Mouse (Mus musculus) embryonic facial prominence, embryonic 12.5 days (tissue): ENCODE results near the gene Cnnm2. TPM values are rescaled to one million over a fixed set of nuclear protein-coding genes. Genes with fewer than 3 reads are reported as not detected.

Experiments
- ATAC-seq: fragments of 200-750 bp; cut with Nextera tagmentation; 2 replicates; pipeline ENCODE4 v1.8.0; 2017; ENCODE audit not compliant: insufficient number of reproducible peaks, insufficient read depth, low FRiP score, low TSS enrichment
- H3K27ac ChIP-seq: fragments of 300-500 bp; sonication (generic); 2 replicates; pipeline ENCODE4 v1.5.1; 2016; ENCODE audit warnings: mild to moderate bottlenecking
- H3K27me3 ChIP-seq: fragments of 300-500 bp; sonication (generic); 2 replicates; pipeline ENCODE4 v1.6.1; 2016; ENCODE audit warnings: mild to moderate bottlenecking, moderate library complexity
- H3K36me3 ChIP-seq: fragments of 300-500 bp; sonication (generic); 2 replicates; pipeline ENCODE4 v1.6.1; 2016; ENCODE audit warnings: mild to moderate bottlenecking
- H3K4me1 ChIP-seq: fragments of 300-500 bp; sonication (generic); 2 replicates; pipeline ENCODE4 v1.6.1; 2016
- H3K4me2 ChIP-seq: fragments of 300-500 bp; sonication (generic); replicated peaks from 2 replicates; pipeline ENCODE4 v1.6.1; 2016; ENCODE audit warnings: mild to moderate bottlenecking, moderate library complexity
- H3K4me3 ChIP-seq: fragments of 300-500 bp; sonication (generic); 2 replicates; pipeline ENCODE4 v1.5.1; 2016; ENCODE audit warnings: mild to moderate bottlenecking
- H3K9ac ChIP-seq: fragments of 300-500 bp; sonication (generic); 2 replicates; pipeline ENCODE4 v1.6.1; 2016; ENCODE audit warnings: mild to moderate bottlenecking, moderate library complexity
- H3K9me3 ChIP-seq: fragments of 300-500 bp; sonication (generic); 2 replicates; pipeline ENCODE4 v1.6.1; 2016; ENCODE audit warnings: mild to moderate bottlenecking, moderate library complexity
- WGBS: fragments of 180-500 bp; shearing (Covaris S2); methylation state at CpG from one replicate; pipeline ENCODE4 v1.1.7; 2016; 5-methylcytosine and 5-hydroxymethylcytosine counted together
- polyA plus RNA-seq: library from polyadenylated mRNA; unstranded; fragments of >200 nt; fragmentation: Nextera tagmentation; extraction: Ambion mirVana; gene quantifications from 2 replicates; pipeline ENCODE4 v1.2.1, GENCODE M21; 2016

The Cnnm2 gene
- polyA plus RNA-seq, 1 experiment from 2014 or later = 5.4 TPM

DNA sequence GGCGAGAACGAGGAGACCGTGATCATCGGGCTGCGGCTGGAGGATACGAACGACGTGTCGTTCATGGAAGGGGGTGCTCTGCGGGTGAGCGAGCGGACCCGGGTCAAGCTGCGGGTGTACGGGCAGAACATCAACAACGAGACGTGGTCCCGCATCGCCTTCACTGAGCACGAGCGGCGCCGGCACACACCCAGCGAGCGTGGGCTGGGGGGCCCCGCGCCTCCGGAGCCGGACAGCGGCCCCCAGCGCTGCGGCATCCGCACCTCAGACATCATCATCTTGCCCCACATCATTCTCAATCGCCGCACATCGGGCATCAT lies 535 bp downstream of the Cnnm2 start:
- WGBS = under 1% methylated on average over 36 of the region's 36 CpGs
- ATAC-seq = no peak
- Histone ChIP-seq H3K9me3 (no peaks in the 10 kb centered on the region), H3K36me3 (no peaks in the 10 kb centered on the region), H3K4me1 (peaks cover 12% of the 10 kb centered on the region), H3K27me3 (peaks cover 16% of the 10 kb centered on the region), H3K9ac (peak overlapping the region; percentile 71), H3K4me3 (peak overlapping the region; percentile 79), H3K4me2 (peak overlapping the region; percentile 96), H3K27ac (peak overlapping the region; percentile 70; the same call in 1 of the 2 replicates)

DNA sequence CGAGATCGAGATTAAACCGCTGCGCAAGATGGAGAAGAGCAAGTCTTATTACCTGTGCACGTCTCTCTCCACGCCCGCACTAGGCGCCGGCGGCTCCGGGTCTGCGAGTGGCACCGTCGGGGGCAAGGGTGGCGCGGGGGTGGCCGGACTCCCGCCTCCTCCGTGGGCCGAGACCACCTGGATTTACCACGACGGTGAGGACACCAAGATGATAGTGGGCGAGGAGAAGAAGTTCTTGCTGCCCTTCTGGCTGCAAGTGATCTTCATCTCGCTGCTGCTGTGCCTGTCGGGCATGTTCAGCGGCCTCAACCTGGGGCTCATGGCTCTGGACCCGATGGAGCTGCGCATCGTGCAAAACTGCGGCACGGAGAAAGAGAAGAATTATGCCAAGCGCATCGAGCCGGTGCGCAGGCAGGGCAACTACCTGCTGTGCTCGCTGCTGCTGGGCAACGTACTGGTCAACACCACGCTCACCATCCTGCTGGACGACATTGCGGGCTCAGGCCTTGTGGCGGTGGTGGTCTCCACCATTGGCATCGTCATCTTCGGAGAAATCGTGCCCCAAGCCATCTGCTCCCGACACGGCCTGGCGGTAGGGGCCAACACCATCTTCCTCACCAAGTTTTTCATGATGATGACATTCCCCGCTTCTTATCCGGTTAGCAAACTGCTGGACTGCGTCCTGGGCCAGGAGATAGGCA lies 1.0 kb downstream of the Cnnm2 start:
- Histone ChIP-seq H3K4me1 (peaks cover 12% of the 10 kb centered on the region), H3K4me2 (peak overlapping the region; percentile 96), H3K27ac (no peak overlapping the region), H3K36me3 (no peaks in the 10 kb centered on the region), H3K4me3 (peak overlapping the region; percentile 79), H3K9ac (peak overlapping the region; percentile 71), H3K27me3 (peaks cover 16% of the 10 kb centered on the region), H3K9me3 (no peaks in the 10 kb centered on the region)
- WGBS = under 1% methylated on average over 50 of the region's 50 CpGs
- no peak for ATAC-seq

DNA sequence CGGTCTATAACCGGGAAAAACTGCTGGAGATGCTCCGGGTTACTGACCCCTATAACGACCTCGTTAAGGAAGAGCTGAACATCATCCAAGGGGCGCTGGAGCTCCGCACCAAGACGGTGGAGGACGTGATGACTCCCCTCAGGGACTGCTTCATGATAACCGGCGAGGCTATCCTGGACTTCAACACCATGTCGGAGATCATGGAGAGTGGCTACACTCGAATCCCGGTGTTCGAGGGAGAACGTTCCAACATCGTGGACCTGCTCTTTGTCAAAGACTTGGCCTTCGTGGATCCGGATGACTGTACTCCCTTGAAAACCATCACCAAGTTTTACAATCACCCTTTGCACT lies 1.6 kb downstream of the Cnnm2 start:
- peak overlapping the region; percentile 79 for H3K4me3 ChIP-seq
- H3K27me3 ChIP-seq = peaks cover 16% of the 10 kb centered on the region
- WGBS = 2% methylated on average over 19 of the region's 19 CpGs
- H3K27ac ChIP-seq = no peak overlapping the region
- peaks cover 12% of the 10 kb centered on the region for H3K4me1 ChIP-seq
- H3K9me3 ChIP-seq = no peaks in the 10 kb centered on the region
- H3K4me2 ChIP-seq = peak overlapping the region; percentile 96
- ATAC-seq = no peak
- H3K9ac ChIP-seq = 0 out of 2 replicates have a peak overlapping the region, but pooled peaks have one; percentile 71
- H3K36me3 ChIP-seq = no peaks in the 10 kb centered on the region

DNA sequence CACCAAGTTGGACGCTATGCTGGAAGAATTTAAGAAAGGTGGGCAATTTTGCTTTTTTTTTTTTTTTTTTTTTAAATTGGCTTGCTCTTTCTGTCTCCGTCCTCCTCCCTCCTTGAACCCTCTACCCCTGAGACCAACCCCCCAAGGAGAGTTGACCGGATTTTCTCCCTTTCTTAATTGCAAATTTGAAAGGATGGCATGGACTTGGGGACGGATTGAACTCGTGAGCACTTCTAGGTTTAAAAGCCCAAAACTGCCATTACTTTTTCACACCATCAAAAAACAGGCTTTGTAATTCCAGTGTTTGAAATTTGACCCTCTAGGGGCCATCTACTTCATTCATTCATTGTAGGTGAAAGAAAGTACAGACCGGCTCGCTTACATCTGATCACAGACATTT lies 2.0 kb downstream of the Cnnm2 start:
- WGBS = 11% methylated on average over 7 of the region's 7 CpGs
- no peak for ATAC-seq
- Histone ChIP-seq H3K27me3 (peaks cover 16% of the 10 kb centered on the region), H3K4me2 (peak overlapping the region; percentile 96), H3K9ac (no peak overlapping the region), H3K4me1 (peaks cover 12% of the 10 kb centered on the region), H3K36me3 (no peaks in the 10 kb centered on the region), H3K9me3 (no peaks in the 10 kb centered on the region), H3K4me3 (peak overlapping the region; percentile 79), H3K27ac (no peak overlapping the region)

DNA sequence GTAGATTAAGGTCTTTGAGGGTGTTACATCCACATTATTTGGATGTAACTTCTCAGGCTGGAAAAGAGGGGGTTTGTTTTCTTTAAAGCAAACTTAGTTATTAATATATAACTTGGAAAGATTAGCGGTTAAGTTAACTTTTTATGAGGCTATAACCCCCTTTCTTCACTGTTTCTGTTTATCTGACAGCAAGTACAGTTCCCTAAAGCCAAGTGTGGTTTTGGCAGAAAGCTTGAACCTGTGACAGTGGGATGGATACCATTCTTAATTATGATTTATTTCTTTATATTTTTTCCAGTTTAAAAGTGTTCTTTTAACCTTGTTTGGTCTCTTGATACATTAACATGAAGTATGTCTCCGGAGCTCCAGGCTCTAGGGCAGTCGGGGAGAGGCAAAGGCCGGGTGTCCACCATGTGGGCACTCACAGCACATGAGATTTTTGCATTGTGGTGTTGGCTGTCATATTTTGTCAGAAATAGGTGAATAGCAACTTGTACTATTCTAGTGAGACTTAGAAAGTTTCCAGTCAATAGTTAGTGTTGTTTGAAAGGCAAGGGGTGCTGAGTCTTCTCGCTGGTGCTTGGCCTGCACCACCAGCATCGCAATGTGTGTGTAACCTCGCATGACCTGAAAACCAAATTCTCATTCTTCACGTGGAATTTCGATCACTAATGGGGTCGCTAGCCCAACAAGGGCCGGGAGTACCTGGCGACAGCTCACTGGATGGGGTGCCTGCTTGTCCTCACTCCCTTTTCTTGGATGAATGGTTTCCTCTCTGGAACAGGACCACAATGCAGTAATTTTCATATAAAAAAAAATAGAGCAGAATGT lies 2.8 kb downstream of the Cnnm2 start:
- Histone ChIP-seq H3K9me3 (no peaks in the 10 kb centered on the region), H3K9ac (no peak overlapping the region), H3K4me1 (peaks cover 12% of the 10 kb centered on the region), H3K4me3 (no peak overlapping the region), H3K36me3 (no peaks in the 10 kb centered on the region), H3K27me3 (peaks cover 16% of the 10 kb centered on the region), H3K4me2 (peak overlapping the region; percentile 96), H3K27ac (no peak overlapping the region)
- no peak for ATAC-seq
- 60% methylated on average over 12 of the region's 12 CpGs for WGBS

DNA sequence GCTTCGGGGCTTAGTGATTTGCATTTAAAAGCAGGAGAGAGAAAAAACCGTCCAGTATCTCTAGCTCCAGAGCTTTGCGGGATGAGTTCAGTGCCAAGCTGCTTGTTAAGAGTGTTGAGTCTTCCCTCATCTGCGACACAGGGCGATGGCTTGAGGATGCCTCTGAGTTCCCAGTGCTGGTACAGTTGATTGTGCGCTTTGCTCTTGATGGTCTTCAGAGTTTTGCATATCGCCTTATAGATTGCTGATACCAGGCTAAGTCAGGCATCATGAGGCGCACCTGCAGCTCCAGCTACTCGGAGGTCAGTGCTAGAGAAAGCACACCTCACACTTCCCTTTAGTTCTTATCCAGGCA lies 3.3 kb downstream of the Cnnm2 start:
- peak overlapping the region; percentile 96; the same call in 1 of the 2 replicates for H3K4me2 ChIP-seq
- peaks cover 16% of the 10 kb centered on the region for H3K27me3 ChIP-seq
- 69% methylated on average over 9 of the region's 9 CpGs for WGBS
- no peak for ATAC-seq
- H3K4me1 ChIP-seq = peaks cover 12% of the 10 kb centered on the region
- H3K36me3 ChIP-seq = no peaks in the 10 kb centered on the region
- H3K4me3 ChIP-seq = no peak overlapping the region
- no peak overlapping the region for H3K27ac ChIP-seq
- no peaks in the 10 kb centered on the region for H3K9me3 ChIP-seq
- no peak overlapping the region for H3K9ac ChIP-seq

DNA sequence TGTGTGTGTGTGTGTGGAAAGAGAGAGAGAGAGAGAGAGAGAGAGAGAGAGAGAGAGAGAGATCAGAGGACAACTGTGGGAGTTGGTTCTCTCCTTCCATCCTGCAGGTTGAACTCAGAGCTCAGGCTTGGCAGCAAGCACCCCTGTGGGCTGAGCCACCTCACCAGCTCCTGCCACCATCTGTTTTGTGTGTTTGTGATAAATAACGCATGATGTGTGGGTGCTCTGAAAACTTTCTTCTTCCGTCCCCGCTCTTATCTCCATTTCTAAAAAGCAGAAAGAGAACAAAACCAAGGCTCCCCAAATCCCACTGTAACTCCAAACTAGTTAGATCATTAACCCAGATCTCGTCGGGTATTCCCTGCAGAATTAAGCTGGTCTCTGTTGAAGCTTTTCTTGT lies 4.7 kb downstream of the Cnnm2 start:
- no peaks in the 10 kb centered on the region for H3K36me3 ChIP-seq
- ATAC-seq = no peak
- peaks cover 15% of the 10 kb centered on the region for H3K4me1 ChIP-seq
- no peak overlapping the region for H3K27ac ChIP-seq
- WGBS = 70% methylated on average over 5 of the region's 5 CpGs
- no peak overlapping the region for H3K4me3 ChIP-seq
- no peak overlapping the region for H3K4me2 ChIP-seq
- H3K27me3 ChIP-seq = peaks cover 16% of the 10 kb centered on the region
- H3K9me3 ChIP-seq = no peaks in the 10 kb centered on the region
- no peak overlapping the region for H3K9ac ChIP-seq

DNA sequence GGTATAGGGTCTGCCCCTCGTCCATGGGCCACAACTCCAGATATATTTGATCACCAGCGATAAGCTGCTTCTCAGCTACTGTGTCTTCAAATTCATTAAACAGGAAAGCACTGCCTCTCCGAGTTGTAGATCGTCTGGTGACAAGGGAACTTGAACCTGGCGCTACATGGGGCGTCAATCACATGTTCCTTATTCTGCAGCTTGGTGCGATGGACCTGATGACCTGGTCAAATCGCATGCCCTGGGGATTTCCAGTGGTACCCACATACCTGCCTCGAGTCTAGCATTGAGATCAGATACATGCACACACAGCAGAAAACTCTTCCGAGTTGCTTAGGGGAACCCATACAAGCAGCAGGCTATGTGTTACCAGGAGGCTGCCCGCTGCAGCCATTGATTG lies 8.4 kb downstream of the Cnnm2 start:
- 85% methylated on average over 11 of the region's 11 CpGs for WGBS
- no peak overlapping the region for H3K4me3 ChIP-seq
- no peak for ATAC-seq
- no peak overlapping the region for H3K9ac ChIP-seq
- H3K36me3 ChIP-seq = no peaks in the 10 kb centered on the region
- 0 out of 2 replicates have a peak, but pooled peaks cover 3% of the 10 kb centered on the region for H3K4me1 ChIP-seq
- H3K27ac ChIP-seq = no peak overlapping the region
- H3K9me3 ChIP-seq = no peaks in the 10 kb centered on the region
- 0 out of 2 replicates have a peak, but pooled peaks cover 3% of the 10 kb centered on the region for H3K27me3 ChIP-seq
- H3K4me2 ChIP-seq = no peak overlapping the region

DNA sequence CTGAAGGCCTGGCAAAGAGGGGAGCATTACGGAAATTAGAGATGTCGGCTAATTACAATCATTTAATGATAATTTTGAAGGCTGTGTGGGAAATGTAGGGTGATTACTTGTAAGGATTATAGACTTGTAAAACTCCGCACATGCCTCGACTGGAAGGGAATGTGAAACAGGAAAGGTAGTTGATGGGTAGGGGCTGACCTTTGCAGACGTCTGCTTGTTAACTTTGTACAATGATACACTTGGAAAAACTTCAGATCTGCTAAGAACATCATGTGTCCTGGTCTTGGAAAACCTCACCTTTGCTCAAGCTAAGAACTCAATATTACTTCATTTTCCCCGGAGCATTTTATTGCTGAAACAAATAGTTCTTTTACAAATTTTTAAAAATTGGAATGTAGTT lies 10.4 kb downstream of the Cnnm2 start:
- ATAC-seq = no peak

DNA sequence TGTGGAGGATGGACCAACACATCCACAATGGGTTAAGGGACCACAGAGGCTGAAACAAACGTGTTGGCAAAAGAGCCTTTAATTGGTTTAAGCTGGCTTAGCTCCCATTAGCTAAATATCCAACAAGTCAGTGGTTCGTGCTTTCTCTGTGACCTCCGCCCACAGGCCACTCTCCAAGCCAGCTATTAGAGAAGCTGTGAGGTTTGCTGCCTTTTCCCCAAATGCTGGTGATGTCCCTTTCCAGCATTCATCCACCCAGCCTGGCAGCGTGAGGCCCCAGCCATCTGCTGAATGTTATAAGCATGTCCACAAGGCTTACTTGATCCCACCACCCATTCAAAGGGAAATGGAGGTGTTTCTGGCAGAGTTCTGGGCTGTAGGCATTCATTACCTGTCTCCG lies 15.0 kb downstream of the Cnnm2 start:
- no peaks in the 10 kb centered on the region for H3K4me1 ChIP-seq

More for the DNA sequence above, 10.4 kb downstream of the Cnnm2 start:
- Histone ChIP-seq H3K36me3 (no peaks in the 10 kb centered on the region), H3K4me3 (no peak overlapping the region), H3K9ac (no peak overlapping the region), H3K4me1 (0 out of 2 replicates have a peak, but pooled peaks cover 3% of the 10 kb centered on the region), H3K9me3 (no peaks in the 10 kb centered on the region), H3K4me2 (no peak overlapping the region), H3K27me3 (no peaks in the 10 kb centered on the region), H3K27ac (no peak overlapping the region)
- WGBS = 56% methylated on average over 6 of the region's 6 CpGs

DNA sequence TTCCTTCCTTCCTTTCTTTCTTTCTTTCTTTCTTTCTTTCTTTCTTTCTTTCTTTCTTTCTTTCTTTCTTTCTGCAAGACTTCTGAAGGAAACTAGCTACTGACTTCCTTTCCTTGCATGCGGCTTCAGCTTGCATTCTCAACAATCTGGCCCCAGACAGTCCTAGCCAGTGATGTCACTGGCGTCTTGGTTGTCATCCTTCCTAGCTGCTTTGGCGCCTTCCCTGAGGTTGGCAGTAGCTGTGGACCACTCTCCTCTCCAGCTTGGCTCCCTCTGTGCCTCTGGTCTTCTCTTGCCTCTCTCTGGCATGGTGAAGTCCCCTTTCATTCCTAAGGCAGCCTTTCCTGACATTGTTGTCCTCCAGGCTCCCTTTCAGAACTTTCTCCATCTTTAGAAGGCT lies 15.5 kb downstream of the Cnnm2 start:
- WGBS = 83% methylated on average over 3 of the region's 3 CpGs
- no peaks in the 10 kb centered on the region for H3K27me3 ChIP-seq

More for the DNA sequence above, 15.0 kb downstream of the Cnnm2 start:
- Histone ChIP-seq H3K9ac (no peak overlapping the region), H3K4me3 (no peak overlapping the region), H3K27me3 (no peaks in the 10 kb centered on the region), H3K4me2 (no peak overlapping the region), H3K9me3 (no peaks in the 10 kb centered on the region), H3K27ac (no peak overlapping the region), H3K36me3 (no peaks in the 10 kb centered on the region)
- 52% methylated on average over 5 of the region's 5 CpGs for WGBS
- ATAC-seq = no peak

More for the DNA sequence above, 15.5 kb downstream of the Cnnm2 start:
- Histone ChIP-seq H3K9ac (no peak overlapping the region), H3K4me3 (no peak overlapping the region), H3K36me3 (no peaks in the 10 kb centered on the region), H3K9me3 (no peaks in the 10 kb centered on the region), H3K4me1 (no peaks in the 10 kb centered on the region), H3K4me2 (no peak overlapping the region), H3K27ac (no peak overlapping the region)
- ATAC-seq = no peak
